Mouse (Mus musculus) hindbrain, embryonic 11.5 days (tissue): ENCODE data around the gene Rnase2a. TPM values are rescaled to one million over a fixed set of nuclear protein-coding genes. Genes with fewer than 3 reads are reported as not detected.
"Not testable (repeated sequence)": the region's sequence is repeated elsewhere in the genome, so short reads cannot be mapped to it uniquely, and the experiment has no call there.

Experiments used
- ATAC-seq: fragments of 200-750 bp; cut with Nextera tagmentation; 2 replicates; pipeline ENCODE4 v1.8.0; 2017; ENCODE audit warnings: mild to moderate bottlenecking, moderate TSS enrichment, moderate library complexity; ENCODE audit not compliant: low FRiP score
- DNase-seq: peaks from one replicate; pipeline ENCODE4 v3.0.0-alpha.2; 2015; ENCODE audit warnings: low spot score
- H3K27ac ChIP-seq: fragments of 300-500 bp; sonication (generic); 2 replicates; pipeline ENCODE4 v1.5.1; 2014; ENCODE audit warnings: mild to moderate bottlenecking, low read depth, low read length
- H3K27me3 ChIP-seq: fragments of 300-500 bp; sonication (generic); 2 replicates; pipeline ENCODE4 v1.6.1; 2014; ENCODE audit warnings: mild to moderate bottlenecking, low read length, moderate library complexity, mixed read lengths; ENCODE audit not compliant: control insufficient read depth, insufficient read depth
- H3K36me3 ChIP-seq: fragments of 300-500 bp; sonication (generic); 2 replicates; pipeline ENCODE4 v1.6.1; 2014; ENCODE audit warnings: mild to moderate bottlenecking, low read length, moderate library complexity, mixed read lengths; ENCODE audit not compliant: control insufficient read depth, insufficient read depth
- H3K4me1 ChIP-seq: fragments of 300-500 bp; sonication (generic); replicated peaks from 2 replicates; pipeline ENCODE4 v1.6.1; 2014; ENCODE audit warnings: low read length, mixed read lengths; ENCODE audit not compliant: control insufficient read depth, insufficient read depth
- H3K4me2 ChIP-seq: fragments of 300-500 bp; sonication (generic); replicated peaks from 2 replicates; pipeline ENCODE4 v1.6.1; 2014; ENCODE audit warnings: mild to moderate bottlenecking, low read depth, low read length
- H3K4me3 ChIP-seq: fragments of 300-500 bp; sonication (generic); 2 replicates; pipeline ENCODE4 v1.5.1; 2014; ENCODE audit warnings: low read depth, low read length
- H3K9ac ChIP-seq: fragments of 300-500 bp; sonication (generic); 2 replicates; pipeline ENCODE4 v1.6.1; 2014; ENCODE audit warnings: low read depth, low read length
- H3K9me3 ChIP-seq: fragments of 300-500 bp; sonication (generic); 2 replicates; pipeline ENCODE4 v1.6.1; 2016; ENCODE audit warnings: low read length; ENCODE audit not compliant: control insufficient read depth
- WGBS: fragments of 180-500 bp; shearing (Covaris S2); extraction: QIAGEN DNeasy Blood & Tissue Kit; methylation state at CpG from one replicate; pipeline ENCODE4 v1.1.7; 2014; 5-methylcytosine and 5-hydroxymethylcytosine counted together
- polyA plus RNA-seq: library from polyadenylated mRNA; unstranded; fragments of >200 nt; fragmentation: Nextera tagmentation; extraction: Ambion mirVana; gene quantifications from 2 replicates; pipeline ENCODE4 v1.2.1, GENCODE M21; 2014

Rnase2a gene
- polyA plus RNA-seq, 1 experiment from 2014 or later, result not detected

- H3K4me2 ChIP-seq, H3K27me3 ChIP-seq, H3K4me1 ChIP-seq, H3K9me3 ChIP-seq, H3K9ac ChIP-seq, H3K27ac ChIP-seq, DNase-seq, ATAC-seq, H3K4me3 ChIP-seq, H3K36me3 ChIP-seq: not testable (repeated sequence)
These were observed 3.7 kb downstream of the Rnase2a start for GRCm38 (mm10) chr14:51252206-51252605.

DNA sequence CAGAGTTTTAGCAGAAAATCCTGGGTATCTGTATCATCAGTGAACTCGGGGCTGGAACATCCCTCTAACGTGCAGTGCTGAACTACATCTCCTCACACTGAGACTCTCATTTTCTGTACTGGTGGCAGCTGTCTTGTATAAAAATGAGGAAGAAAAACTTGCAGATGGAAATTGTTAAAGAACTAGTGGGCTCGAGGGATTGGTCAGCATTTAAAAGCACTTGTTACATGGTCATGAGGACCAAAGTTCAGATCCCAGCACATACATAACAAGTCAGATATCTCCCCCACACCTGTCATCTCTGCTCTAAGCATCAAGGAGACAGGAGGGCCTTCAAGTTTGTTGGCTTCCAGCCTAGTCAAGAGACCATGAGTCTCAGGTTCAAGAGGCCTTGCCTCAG lies 5.6 kb downstream of the Rnase2a start:
- Histone ChIP-seq H3K27ac (no peak overlapping the region), H3K4me3 (no peak overlapping the region), H3K9ac (no peak overlapping the region), H3K4me2 (no peak overlapping the region), H3K9me3 (no peaks in the 10 kb centered on the region), H3K36me3 (no peaks in the 10 kb centered on the region), H3K27me3 (no peaks in the 10 kb centered on the region), H3K4me1 (no peaks in the 10 kb centered on the region)
- no peak for ATAC-seq
- DNase-seq, result no peak
- WGBS, result 86% methylated on average over 3 of the region's 3 CpGs

GRCm38 (mm10) chr14:51247736-51248135 lies 8.2 kb downstream of the Rnase2a start:
- Histone ChIP-seq H3K27ac (no peak overlapping the region), H3K4me1 (no peaks in the 10 kb centered on the region), H3K4me3 (no peak overlapping the region), H3K4me2 (no peak overlapping the region), H3K9ac (no peak overlapping the region), H3K36me3 (no peaks in the 10 kb centered on the region), H3K27me3 (no peaks in the 10 kb centered on the region), H3K9me3 (no peaks in the 10 kb centered on the region)
- DNase-seq, result no peak
- WGBS, result 74% methylated on average over 1 of the region's 1 CpGs
- no peak for ATAC-seq

- Histone ChIP-seq H3K36me3 (no peaks in the 10 kb centered on the region), H3K4me1 (no peaks in the 10 kb centered on the region), H3K4me3 (no peak overlapping the region), H3K9ac (no peak overlapping the region), H3K9me3 (no peaks in the 10 kb centered on the region), H3K4me2 (no peak overlapping the region), H3K27me3 (no peaks in the 10 kb centered on the region), H3K27ac (no peak overlapping the region)
- DNase-seq (peak; percentile 43), ATAC-seq (no peak)
These were observed 15.0 kb downstream of the Rnase2a start for GRCm38 (mm10) chr14:51240899-51241298.

DNA sequence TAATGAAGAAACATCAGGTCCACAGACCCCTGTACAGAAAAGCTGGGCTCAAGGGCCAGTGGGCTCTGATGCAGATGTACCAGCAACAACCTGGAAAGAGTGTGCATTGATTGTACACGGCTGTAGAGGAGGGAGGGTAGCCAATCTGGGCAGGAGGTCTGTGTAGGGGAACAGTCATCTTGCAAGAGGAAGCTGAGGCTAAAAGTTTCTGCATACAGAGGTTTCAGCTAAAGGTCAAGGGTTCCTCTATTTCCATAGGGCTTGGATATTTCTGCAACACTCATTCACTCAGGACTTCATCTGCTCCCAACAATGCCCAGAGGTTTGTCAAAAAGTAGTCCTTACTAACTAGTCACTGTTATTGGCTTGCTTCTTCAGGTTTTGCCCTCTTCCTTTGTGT lies 18.4 kb downstream of the Rnase2a start:
- not testable (repeated sequence) for H3K9ac ChIP-seq, H3K4me3 ChIP-seq, H3K4me1 ChIP-seq, H3K27me3 ChIP-seq, H3K27ac ChIP-seq, DNase-seq, ATAC-seq, H3K9me3 ChIP-seq, H3K36me3 ChIP-seq, H3K4me2 ChIP-seq
- WGBS, result 92% methylated on average over 1 of the region's 1 CpGs

- H3K4me1 ChIP-seq, H3K27ac ChIP-seq, H3K9me3 ChIP-seq, H3K4me2 ChIP-seq, DNase-seq, H3K36me3 ChIP-seq, ATAC-seq, H3K4me3 ChIP-seq, H3K27me3 ChIP-seq, H3K9ac ChIP-seq: not testable (repeated sequence)
- 58% methylated on average over 4 of the region's 4 CpGs for WGBS
These were observed 26.3 kb downstream of the Rnase2a start for GRCm38 (mm10) chr14:51229657-51230056.

GRCm38 (mm10) chr14:51220075-51220474 lies 35.8 kb downstream of the Rnase2a start:
- not testable (repeated sequence) for H3K4me3 ChIP-seq, H3K9me3 ChIP-seq, ATAC-seq, H3K27ac ChIP-seq, H3K4me2 ChIP-seq, H3K27me3 ChIP-seq, H3K9ac ChIP-seq, DNase-seq, H3K4me1 ChIP-seq, H3K36me3 ChIP-seq
- WGBS, result 91% methylated on average over 3 of the region's 3 CpGs

Other genes starting within 250 kb of the Rnase2a start
- gene Rnase10, start 248.4 kb downstream of the Rnase2a start, polyA plus RNA-seq, result not detected in 2 replicates
- not detected in 2 replicates for gene Rnase9, start 214.2 kb downstream of the Rnase2a start, polyA plus RNA-seq
- not detected in 2 replicates for gene Rnase11, start 205.9 kb downstream of the Rnase2a start, polyA plus RNA-seq
- not detected in 2 replicates for gene Rnase12, start 198.5 kb downstream of the Rnase2a start, polyA plus RNA-seq
- not detected in 2 replicates for gene Olfr750, start 181.7 kb downstream of the Rnase2a start, polyA plus RNA-seq
- 17.3 and 19.2 TPM in 2 replicates for gene Rnase4, start 165.0 kb downstream of the Rnase2a start, polyA plus RNA-seq
- gene Ang, start 165.0 kb downstream of the Rnase2a start, polyA plus RNA-seq, result 2.8 and 3.0 TPM in 2 replicates
- gene Eddm3b, start 141.7 kb downstream of the Rnase2a start, polyA plus RNA-seq, result 0.15 and 0.24 TPM in 2 replicates
- 0.24 TPM in 1 of 2 replicates, not detected in the other for gene Rnase6, start 132.2 kb downstream of the Rnase2a start, polyA plus RNA-seq
- gene Rnase1, start 109.3 kb downstream of the Rnase2a start, polyA plus RNA-seq, result 0.20 TPM in 1 of 2 replicates, not detected in the other
- gene Rnase2b, start 93.9 kb downstream of the Rnase2a start, polyA plus RNA-seq, result not detected in 2 replicates
- gene Ang2, start 57.0 kb downstream of the Rnase2a start, polyA plus RNA-seq, result not detected in 2 replicates
- gene Ear14, start 52.7 kb downstream of the Rnase2a start, polyA plus RNA-seq, result not detected in 2 replicates
- not detected in 2 replicates for gene Gm7247, start 105.6 kb upstream of the Rnase2a start, polyA plus RNA-seq
- not detected in 2 replicates for gene Vmn2r88, start 154.7 kb upstream of the Rnase2a start, polyA plus RNA-seq
- gene Vmn2r89, start 195.7 kb upstream of the Rnase2a start, polyA plus RNA-seq, result not detected in 2 replicates